Mouse (Mus musculus) naive thymus-derived CD4-positive, alpha-beta T cell, adult 5 months (primary cell): ENCODE data around the gene Rbms3. TPM values are rescaled to one million over a fixed set of nuclear protein-coding genes. Genes with fewer than 3 reads are reported as not detected.

ENCODE experiments used
- polyA plus RNA-seq: library from polyadenylated mRNA; unstranded; fragments of 100-300 nt; shearing (Covaris generic); gene quantifications from one replicate; pipeline ENCODE4 v1.2.1, GENCODE M21; 2017

Rbms3 gene
- 0.14 TPM for polyA plus RNA-seq

DNA sequence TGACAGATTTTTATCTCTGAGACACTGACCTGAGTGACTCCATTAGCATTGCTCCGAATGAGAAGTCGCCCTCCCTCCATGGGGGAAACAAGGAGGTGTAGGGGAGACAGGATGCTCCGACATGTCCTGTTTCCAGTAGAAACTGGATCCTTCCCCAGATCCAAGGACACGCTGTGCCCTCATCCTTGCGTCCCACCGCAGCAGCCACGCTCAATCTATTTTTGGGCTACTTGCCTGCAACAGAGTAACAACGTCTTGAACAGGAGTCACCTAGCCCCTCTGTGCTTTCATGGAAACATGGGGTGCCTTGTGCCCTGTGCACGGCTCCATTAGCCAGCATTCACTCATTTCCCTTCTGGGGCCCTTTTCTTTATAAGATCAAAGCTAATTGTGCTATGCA is at the start of gene Rbms3:
Gene Rbms3 (minus strand): TSS at position 143 of the 400 bp plus-strand sequence.

